Mouse (Mus musculus) CH12.LX (cell line): ENCODE measurements around the gene Atp8a2. TPM values are rescaled to one million over a fixed set of nuclear protein-coding genes. Genes with fewer than 3 reads are reported as not detected.

Experiments
- DNase-seq: peaks from one replicate; pipeline ENCODE4 v3.0.0-alpha.2; 2013; ENCODE audit errors: extremely low read depth
- H3K27ac ChIP-seq: 2 replicates; pipeline ENCODE4 v1.5.1; 2012; ENCODE audit warnings: low read depth, mild to moderate bottlenecking, control low read depth, moderate library complexity; ENCODE audit not compliant: insufficient read depth
- H3K27me3 ChIP-seq: replicated peaks from 2 replicates; pipeline ENCODE3; 2012; ENCODE audit warnings: inconsistent platforms
- H3K36me3 ChIP-seq, 2 experiments: replicated peaks in 1 of 2; 2 replicates each; pipeline versions ENCODE3 to v1.6.1; 2012; ENCODE audit warnings: inconsistent platforms in 1 of 2, low read length in 1 of 2, mild to moderate bottlenecking in 1 of 2, mixed read lengths in 1 of 2, moderate library complexity in 1 of 2; ENCODE audit not compliant: control insufficient read depth in 1 of 2, insufficient read depth in 1 of 2
- H3K4me1 ChIP-seq, 2 experiments: 2 replicates each; pipeline ENCODE4 v1.6.1; 2012; ENCODE audit warnings: inconsistent platforms in 1 of 2, moderate library complexity in 1 of 2; ENCODE audit not compliant: insufficient read depth in 2 of 2, control insufficient read depth in 1 of 2
- H3K4me2 ChIP-seq: 2 replicates; pipeline ENCODE4 v1.6.1; 2012; ENCODE audit warnings: low read depth, mild to moderate bottlenecking, control low read depth; ENCODE audit not compliant: poor library complexity, insufficient read depth, severe bottlenecking
- H3K4me3 ChIP-seq, 3 experiments: fragments of 150-350 bp in 1 of 3; sonication (generic) in 1 of 3; replicated peaks in 1 of 3; 2 replicates each; pipeline versions ENCODE3 to v1.5.1; 2011 to 2012; ENCODE audit warnings: low read depth in 2 of 3, low read length in 2 of 3, mild to moderate bottlenecking in 2 of 3, moderate library complexity in 2 of 3, control low read depth in 1 of 3, improper control_type of control experiment in 1 of 3, inconsistent platforms in 1 of 3, mixed read lengths in 1 of 3; ENCODE audit not compliant: poor library complexity in 1 of 3
- H3K79me2 ChIP-seq: replicated peaks from 2 replicates; pipeline ENCODE4 v1.6.1; 2012; ENCODE audit warnings: mild to moderate bottlenecking, moderate library complexity; ENCODE audit not compliant: control insufficient read depth, poor library complexity, insufficient read depth, severe bottlenecking; ENCODE audit errors: extremely low read depth
- H3K9ac ChIP-seq: 2 replicates; pipeline ENCODE4 v1.6.1; 2012; ENCODE audit warnings: low read depth, mild to moderate bottlenecking, control low read depth, moderate library complexity; ENCODE audit not compliant: insufficient read depth
- H3K9me3 ChIP-seq: replicated peaks from 2 replicates; pipeline ENCODE3; 2012; ENCODE audit warnings: low read length, inconsistent platforms, mixed read lengths
- BHLHE40 ChIP-seq: IDR thresholded peaks from 2 replicates; pipeline ENCODE4 v1.6.1; 2011; ENCODE audit warnings: mild to moderate bottlenecking, low read depth, low read length, improper control_type of control experiment
- ELF1 ChIP-seq: IDR thresholded peaks from 2 replicates; pipeline ENCODE4 v1.6.1; 2014; ENCODE audit warnings: low read depth, mild to moderate bottlenecking, inconsistent platforms, low read length, improper control_type of control experiment
- ETS1 ChIP-seq: conservative IDR thresholded peaks from 2 replicates; pipeline ENCODE4 v1.6.1; 2012; ENCODE audit warnings: low read depth, mild to moderate bottlenecking, inconsistent platforms, low read length, improper control_type of control experiment, moderate library complexity
- IRF4 ChIP-seq: IDR thresholded peaks from 2 replicates; pipeline ENCODE4 v1.6.1; 2014; ENCODE audit warnings: low read depth, mild to moderate bottlenecking, inconsistent platforms, low read length, improper control_type of control experiment
- JUN ChIP-seq: IDR thresholded peaks from 2 replicates; pipeline ENCODE4 v1.6.1; 2011; ENCODE audit warnings: low read depth, mild to moderate bottlenecking, low read length, improper control_type of control experiment, moderate library complexity; ENCODE audit not compliant: insufficient read depth
- JUND ChIP-seq: conservative IDR thresholded peaks from 2 replicates; pipeline ENCODE4 v1.6.1; 2011; ENCODE audit warnings: low read depth, low read length, improper control_type of control experiment
- KAT2A ChIP-seq: IDR thresholded peaks from 2 replicates; pipeline ENCODE4 v1.6.1; 2012; ENCODE audit warnings: low read length, improper control_type of control experiment, inconsistent platforms; ENCODE audit not compliant: insufficient replicate concordance
- MAFK ChIP-seq: IDR thresholded peaks from 2 replicates; pipeline ENCODE4 v1.6.1; 2011; ENCODE audit warnings: low read length, improper control_type of control experiment; ENCODE audit not compliant: insufficient replicate concordance
- MEF2A ChIP-seq: IDR thresholded peaks from 2 replicates; pipeline ENCODE4 v1.6.1; 2014; ENCODE audit warnings: low read depth, mild to moderate bottlenecking, inconsistent platforms, low read length, improper control_type of control experiment, borderline replicate concordance
- PAX5 ChIP-seq: IDR thresholded peaks from 2 replicates; pipeline ENCODE4 v1.6.1; 2012; ENCODE audit warnings: low read length, inconsistent platforms, mixed read lengths
- POLR2AphosphoS2 ChIP-seq: IDR thresholded peaks from 2 replicates; pipeline ENCODE4 v1.6.1; 2011; ENCODE audit warnings: low read depth, low read length, improper control_type of control experiment
- RCOR1 ChIP-seq: conservative IDR thresholded peaks from 2 replicates; pipeline ENCODE4 v1.6.1; 2012; ENCODE audit warnings: low read depth, mild to moderate bottlenecking, inconsistent platforms, low read length, improper control_type of control experiment
- SIN3A ChIP-seq: IDR thresholded peaks from 2 replicates; pipeline ENCODE4 v1.6.1; 2012; ENCODE audit warnings: low read length, improper control_type of control experiment, inconsistent platforms
- SMC3 ChIP-seq: IDR thresholded peaks from 2 replicates; pipeline ENCODE4 v1.6.1; 2011; ENCODE audit warnings: low read depth, low read length, improper control_type of control experiment
- TCF12 ChIP-seq: IDR thresholded peaks from 2 replicates; pipeline ENCODE4 v1.6.1; 2014; ENCODE audit warnings: low read depth, mild to moderate bottlenecking, inconsistent platforms, low read length, improper control_type of control experiment
- USF2 ChIP-seq: conservative IDR thresholded peaks from 2 replicates; pipeline ENCODE4 v1.6.1; 2011; ENCODE audit warnings: low read depth, low read length, improper control_type of control experiment
- dilution Hi-C: fragments of 300-500 bp; cut with MboI; formaldehyde crosslinking; loops from 2 replicates; pipeline ENCODE4 v1.14.3; 2020; ENCODE audit warnings: low sequenced_read_pairs; ENCODE audit not compliant: extremely low pct_unique_long_range_greater_than_20kb, extremely low pct_ligation_motif_present
- in situ Hi-C: fragments of 300-500 bp; cut with MboI; formaldehyde crosslinking; loops from 3 replicates; pipeline ENCODE4 v1.14.3; 2019; ENCODE audit warnings: low sequenced_read_pairs, low pct_ligation_motif_present, low pct_unique_long_range_greater_than_20kb, mixed read lengths
- polyA plus RNA-seq: library from polyadenylated mRNA; unstranded; fragments of >175 nt; gene quantifications from 2 replicates; pipeline ENCODE4 v1.2.1, GENCODE M21; 2012; ENCODE audit warnings: low read depth; ENCODE audit not compliant: insufficient read length
- total RNA-seq, 2 experiments: library from RNA; depleted of rRNA; stranded (reverse); fragments of 300-350 nt in 1 of 2; fragments of >200 nt in 1 of 2; gene quantifications; 2 replicates each; pipeline ENCODE4 v1.2.3; 2012 to 2014

Atp8a2 gene
- total and polyA plus RNA-seq, 3 experiments, result 0.15 to 0.29 (median 0.21) TPM

DNA sequence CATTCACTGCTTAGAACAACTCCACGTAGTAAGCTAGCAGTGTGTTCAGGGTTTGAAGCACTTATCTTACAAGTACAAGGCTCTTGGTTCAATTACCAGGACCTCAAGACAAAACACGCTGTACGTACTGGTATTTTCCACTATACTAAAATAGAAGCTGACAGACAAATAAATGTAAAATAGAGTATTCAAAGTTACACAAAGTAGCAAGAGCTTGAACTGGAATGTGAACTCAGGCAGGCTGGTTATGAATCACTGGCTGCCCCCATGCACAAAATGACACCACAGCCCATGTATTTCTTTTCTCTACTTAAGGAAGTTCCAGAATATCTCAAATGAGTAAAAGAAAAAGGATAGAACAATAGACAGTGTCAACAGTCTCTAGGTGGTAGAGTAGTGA is 602.0 kb downstream of the Atp8a2 start:
- H3K9ac ChIP-seq, result peak overlapping the region; percentile 40; the same call in 1 of the 2 replicates
- peaks cover 13 to 30% of the 10 kb centered on the region in 2 experiments for H3K36me3 ChIP-seq
- TF ChIP-seq ETS1 (peak; percentile 84), TCF12 (0 out of 2 replicates have a peak, but pooled peaks have one; percentile 29), BHLHE40 (0 out of 2 replicates have a peak, but pooled peaks have one; percentile 33), IRF4 (peak; percentile 91), JUND (peak; percentile 55; the same call in 1 of the 2 replicates), MEF2A (peak; percentile 98), JUN (peak; percentile 42), ELF1 (peak; percentile 25; the same call in 1 of the 2 replicates), SMC3 (no peak), POLR2AphosphoS2 (no peak)
- H3K79me2 ChIP-seq, result peaks cover 32% of the 10 kb centered on the region
- dilution Hi-C loops (no loop called here), in situ Hi-C loops (no loop called here)
- no peaks in the 10 kb centered on the region for H3K27me3 ChIP-seq
- peaks cover 6 to 54% of the 10 kb centered on the region in 2 experiments; a peak in 3 of 4 replicates for H3K4me1 ChIP-seq
- H3K4me3 ChIP-seq, result no peak overlapping the region
- H3K27ac ChIP-seq, result peak overlapping the region; percentile 84
- peak; percentile 70 for DNase-seq
- H3K4me2 ChIP-seq, result peak overlapping the region; percentile 87
- no peaks in the 10 kb centered on the region for H3K9me3 ChIP-seq

DNA sequence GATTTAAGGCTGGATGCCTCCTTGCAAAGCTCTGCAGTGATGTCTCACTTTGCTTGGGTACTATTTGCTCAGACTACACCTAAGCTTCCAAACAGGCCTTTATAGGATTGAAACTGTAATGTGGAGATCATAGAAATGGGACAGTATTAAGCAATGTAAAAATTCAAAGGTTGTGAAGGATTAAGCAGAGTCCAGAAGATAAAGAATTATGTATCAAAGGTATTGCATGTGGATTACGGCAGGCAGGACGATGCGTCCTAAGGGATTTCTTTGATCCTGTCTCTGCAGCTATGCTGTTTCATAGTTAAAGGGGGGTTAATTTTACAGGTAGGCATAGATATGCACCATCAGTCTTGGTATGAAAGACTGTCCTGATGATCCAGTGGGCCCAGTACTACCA is 604.4 kb downstream of the Atp8a2 start:
- no peak for DNase-seq
- H3K4me2 ChIP-seq, result no peak overlapping the region
- no peaks in the 10 kb centered on the region for H3K9me3 ChIP-seq
- H3K4me1 ChIP-seq, result peaks cover 6 to 70% of the 10 kb centered on the region in 2 experiments; a peak in 3 of 4 replicates
- no peaks in the 10 kb centered on the region for H3K27me3 ChIP-seq
- TF ChIP-seq SIN3A (no peak), MAFK (no peak), USF2 (no peak), RCOR1 (no peak), PAX5 (no peak), KAT2A (no peak)
- H3K27ac ChIP-seq, result no peak overlapping the region
- peaks cover 31% of the 10 kb centered on the region for H3K79me2 ChIP-seq
- no peak overlapping the region for H3K9ac ChIP-seq
- peaks cover 33 to 53% of the 10 kb centered on the region in 2 experiments for H3K36me3 ChIP-seq
- H3K4me3 ChIP-seq, result no peak overlapping the region
- dilution Hi-C loops, result no loop called here
- in situ Hi-C loops, result no loop called here
